In the genomic region with DNA sequence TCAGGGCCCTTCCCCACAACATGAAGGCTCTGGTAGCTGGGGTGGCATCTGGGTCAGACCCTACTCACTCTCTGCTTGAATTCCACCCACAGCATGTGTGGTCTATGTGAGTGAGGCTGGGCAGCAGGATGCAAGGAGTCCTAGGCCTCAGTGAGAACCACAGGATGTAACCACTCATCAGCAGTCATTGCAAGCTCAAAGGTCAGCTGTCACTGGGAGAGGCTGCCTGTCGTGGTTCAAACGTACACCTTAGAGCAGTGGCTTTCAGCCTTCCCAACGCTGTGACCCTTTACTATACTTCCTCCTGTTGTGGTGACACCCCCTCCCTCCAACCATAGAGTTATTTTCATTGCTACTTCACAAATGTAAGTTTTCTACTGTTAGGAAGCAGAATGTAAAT, we compare ENCODE assay signal across 23 mouse cellular contexts.
"Had no signal": no experiment of that assay in that cellular context is flagged by ENCODE, and none has a peak within 500 bp of the region (broad histone marks: within the 10 kb centered on the region; RNA-seq: fewer than 3 reads in every experiment).

No protein-coding gene starts in this region.

- H3K9ac ChIP-seq: limb, embryonic 12.5 days; limb, embryonic 15.5 days; liver, embryonic 14.5 days; liver, postnatal 0 days; lung, embryonic 14.5 days; midbrain, embryonic 13.5 days; neural tube, embryonic 13.5 days; stomach, embryonic 15.5 days had no signal

- H3K27me3 ChIP-seq: limb, embryonic 12.5 days; limb, embryonic 15.5 days; stomach, embryonic 15.5 days had no signal

- H3K4me3 ChIP-seq: layer of hippocampus, adult 2 months; left cerebral cortex, adult 2 months; limb, embryonic 12.5 days; limb, embryonic 15.5 days; midbrain, embryonic 13.5 days; myocyte; neural tube, embryonic 13.5 days; stomach, embryonic 15.5 days had no signal

- ATAC-seq: liver, postnatal 0 days; lung, postnatal 0 days; midbrain, embryonic 13.5 days; midbrain, embryonic 16.5 days had no signal

- H3K36me3 ChIP-seq: limb, embryonic 12.5 days; limb, embryonic 15.5 days; midbrain, embryonic 13.5 days; neural tube, embryonic 13.5 days; stomach, embryonic 15.5 days had no signal

- H3K4me1 ChIP-seq: limb, embryonic 15.5 days; midbrain, embryonic 13.5 days; neural tube, embryonic 13.5 days; stomach, embryonic 15.5 days had no signal

- H3K27ac ChIP-seq: kidney, postnatal 0 days; layer of hippocampus, adult 2 months; left cerebral cortex, adult 2 months; limb, embryonic 12.5 days; limb, embryonic 15.5 days; liver, embryonic 14.5 days; macrophage; midbrain, embryonic 13.5 days; neural tube, embryonic 13.5 days; stomach, embryonic 15.5 days had no signal

- H3K9me3 ChIP-seq: limb, embryonic 12.5 days; limb, embryonic 15.5 days; midbrain, embryonic 13.5 days; neural tube, embryonic 13.5 days; stomach, embryonic 15.5 days had no signal

- H3K4me2 ChIP-seq: limb, embryonic 12.5 days; limb, embryonic 15.5 days; liver, embryonic 11.5 days; lung, embryonic 14.5 days; midbrain, embryonic 13.5 days; neural tube, embryonic 13.5 days; stomach, embryonic 15.5 days had no signal

- DNase-seq: kidney, adult 2 months; kidney, postnatal 25 days; layer of hippocampus, postnatal 36 days; liver, postnatal 0 days; lung, embryonic 14.5 days; retina, postnatal 1 day; right cerebral cortex, postnatal 25 days; spleen, adult 18-20 months; thymus, adult 18-20 months had no signal
